Mouse (Mus musculus) cerebellum, adult 8-10 months (tissue): ENCODE measurements around the gene Irx4.

Experiments
- DNase-seq: peaks from one replicate; pipeline ENCODE4 v3.0.0; 2022

The Irx4 gene

DNA sequence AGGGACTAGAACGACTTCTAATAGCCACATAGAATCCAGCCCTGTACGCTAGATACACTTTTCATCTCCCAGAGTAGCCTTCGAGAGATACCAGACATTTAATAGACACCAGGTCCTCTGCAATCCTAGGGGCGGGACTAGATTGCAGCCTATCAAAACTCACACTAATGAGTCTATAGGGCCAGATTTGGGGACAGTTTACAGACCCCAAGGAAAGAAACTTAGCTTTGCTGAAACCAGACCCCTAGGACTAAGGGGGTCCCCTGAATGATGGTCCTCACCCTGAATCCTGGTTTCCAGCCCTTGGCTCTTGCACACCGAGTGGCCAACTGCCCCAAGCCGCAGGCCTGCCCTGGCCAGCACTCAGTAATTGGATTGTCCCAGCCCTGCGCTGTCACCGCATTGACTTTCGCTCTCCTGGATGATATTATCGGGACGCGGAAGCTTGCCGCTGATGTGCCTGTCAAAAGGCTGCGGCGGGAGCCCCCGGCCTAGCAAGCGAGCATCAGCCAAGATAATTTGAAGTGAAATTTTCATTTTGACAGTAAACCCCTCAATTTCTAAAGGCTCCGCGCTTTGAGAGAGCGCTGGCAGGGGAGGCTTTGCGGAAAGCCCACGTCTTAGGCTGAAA is 10.3 kb downstream of the Irx4 start:
- DNase-seq, result no peak

DNA sequence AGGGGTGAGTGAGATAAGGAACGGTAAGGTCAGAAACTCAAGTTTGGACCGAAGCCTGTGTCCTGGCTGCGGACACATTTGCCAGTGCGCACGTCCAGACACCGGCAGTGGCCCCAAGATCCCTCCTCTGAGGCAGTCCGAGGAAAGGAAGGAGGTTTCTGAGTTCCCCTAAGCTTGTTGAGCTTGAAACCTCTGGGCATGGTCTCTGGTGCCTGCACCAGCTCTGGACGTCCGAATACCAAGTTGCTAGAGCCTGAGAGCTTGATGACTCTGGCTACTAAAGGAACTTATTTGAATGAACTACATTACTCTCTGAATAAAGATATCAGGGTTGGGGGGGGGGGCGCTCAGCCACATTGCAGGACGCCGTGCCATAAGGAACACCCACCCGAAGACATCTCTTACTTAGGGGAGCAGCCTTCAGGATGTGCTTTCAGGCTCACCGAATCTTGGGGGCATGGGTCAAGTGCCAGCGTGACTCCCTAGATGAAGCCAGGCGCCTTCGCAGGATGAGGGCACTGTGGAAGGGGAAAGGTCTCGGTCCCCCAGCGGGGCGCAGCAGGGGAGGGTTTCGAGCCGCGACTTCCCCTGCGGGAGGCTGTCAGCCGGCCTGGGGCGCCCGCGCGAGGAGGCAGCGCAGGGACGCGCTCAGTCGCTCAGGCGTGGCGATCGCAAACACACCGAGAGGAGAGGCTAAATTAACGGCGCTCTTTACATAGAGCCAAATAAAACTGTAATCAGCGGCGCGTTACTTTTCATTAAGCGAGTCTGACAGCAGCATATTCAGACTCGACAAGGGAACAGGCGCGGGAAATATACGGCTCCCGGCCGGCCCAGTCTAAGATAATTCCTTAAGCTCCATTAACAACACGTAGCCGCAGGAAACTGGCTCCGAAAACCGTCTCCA is 11.3 kb downstream of the Irx4 start:
- no peak for DNase-seq

DNA sequence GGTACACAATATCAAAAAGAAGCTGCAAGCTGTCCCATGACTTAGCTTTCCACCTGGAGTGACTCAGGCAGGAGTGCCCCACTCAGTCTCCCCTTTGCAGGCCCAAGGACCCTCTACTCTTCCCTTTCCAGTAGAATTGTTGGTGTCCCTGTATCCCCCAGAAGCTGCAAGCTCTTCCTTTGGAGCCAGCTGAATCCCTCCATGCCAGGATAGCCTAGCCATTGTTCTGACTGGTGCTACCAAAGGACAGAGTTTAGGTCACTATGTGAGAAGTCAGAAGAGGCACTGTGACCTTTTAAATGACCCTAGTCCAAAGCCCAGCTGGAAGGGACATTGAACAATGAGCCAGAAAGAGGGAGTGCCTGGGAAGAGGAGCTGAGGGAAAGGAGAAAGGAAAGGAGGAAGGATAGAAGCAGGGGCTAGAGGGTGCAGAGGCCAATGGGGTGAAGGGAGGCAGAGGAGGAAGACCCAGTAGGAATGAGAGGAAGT is 12.6 kb downstream of the Irx4 start:
- DNase-seq, result no peak

DNA sequence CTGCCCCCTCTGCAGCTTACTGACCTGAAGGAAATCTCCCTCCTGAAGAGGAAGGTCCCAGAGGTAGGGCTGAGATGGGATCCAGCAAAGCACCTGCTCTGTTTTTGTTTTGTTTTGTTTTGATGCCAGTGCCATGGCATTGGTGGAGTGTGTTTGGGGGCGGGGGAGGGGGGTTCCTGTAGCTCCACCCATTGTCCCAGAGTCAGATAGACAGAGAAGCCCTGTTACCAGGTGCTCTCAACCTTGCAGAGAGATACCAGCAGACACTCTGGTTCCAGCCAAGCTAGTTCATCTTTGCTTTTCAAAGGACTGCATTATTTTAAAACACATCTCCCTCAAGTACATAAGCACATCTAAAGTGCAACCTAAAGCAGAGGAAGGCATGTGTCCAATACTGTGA is 13.3 kb downstream of the Irx4 start:
- DNase-seq, result no peak

DNA sequence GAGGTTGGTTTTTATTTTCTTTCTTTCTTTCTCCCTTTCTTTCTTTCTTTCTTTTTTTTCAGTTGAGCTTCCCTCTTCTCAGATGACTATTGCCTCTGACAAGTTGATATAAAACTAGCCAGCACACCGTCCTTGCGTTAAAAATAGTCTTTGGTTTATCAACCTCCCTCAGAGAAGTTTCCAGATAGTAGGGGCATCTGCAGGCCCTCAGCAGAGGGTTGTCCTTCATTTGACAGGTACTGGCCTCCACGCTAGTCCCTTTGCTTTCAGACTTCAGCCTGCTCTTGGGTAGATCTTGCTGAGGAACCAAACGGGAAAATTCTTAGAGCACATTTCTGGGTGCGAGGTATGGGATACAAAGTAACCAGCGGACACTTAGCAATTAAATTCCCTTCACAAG is 17.1 kb downstream of the Irx4 start:
- DNase-seq, result no peak

DNA sequence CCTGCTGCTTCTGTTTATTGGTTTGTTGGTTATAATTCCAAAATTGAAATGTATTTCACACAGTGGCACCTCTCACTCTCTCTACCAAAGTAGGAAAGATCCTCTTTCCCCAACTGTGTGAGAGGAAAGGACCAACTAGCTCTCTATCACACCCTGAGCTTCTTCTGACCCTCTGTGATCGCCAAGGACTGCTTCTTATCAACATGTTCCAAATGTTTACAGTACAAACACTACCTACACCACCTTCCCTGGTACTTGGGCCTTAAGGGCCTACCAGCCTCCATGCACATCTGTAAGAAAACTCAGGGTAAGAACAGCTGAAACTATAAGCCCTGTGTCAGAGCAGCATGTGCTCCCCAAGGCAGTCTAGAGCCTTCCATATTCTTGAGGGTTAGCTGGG is 17.5 kb downstream of the Irx4 start:
- no peak for DNase-seq

DNA sequence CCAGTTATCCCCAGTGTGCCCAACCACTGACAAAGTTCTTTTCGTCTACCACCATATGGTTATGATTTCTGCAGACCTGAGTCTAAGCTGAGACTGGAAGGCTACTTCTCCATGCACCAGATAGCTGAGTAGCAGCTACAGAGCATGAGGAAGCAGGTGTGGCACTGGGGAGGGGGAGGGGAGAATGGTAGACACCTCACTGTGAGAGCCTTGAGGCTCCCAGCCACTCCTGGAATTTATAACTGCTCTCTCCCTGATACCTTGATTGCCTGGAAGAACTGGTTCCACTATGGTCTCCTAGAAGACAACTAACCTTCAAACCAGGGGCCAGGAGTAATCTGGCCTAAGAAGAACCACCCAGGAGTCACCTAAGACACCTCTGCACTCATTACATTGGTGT is 18.9 kb downstream of the Irx4 start:
- DNase-seq, result no peak

DNA sequence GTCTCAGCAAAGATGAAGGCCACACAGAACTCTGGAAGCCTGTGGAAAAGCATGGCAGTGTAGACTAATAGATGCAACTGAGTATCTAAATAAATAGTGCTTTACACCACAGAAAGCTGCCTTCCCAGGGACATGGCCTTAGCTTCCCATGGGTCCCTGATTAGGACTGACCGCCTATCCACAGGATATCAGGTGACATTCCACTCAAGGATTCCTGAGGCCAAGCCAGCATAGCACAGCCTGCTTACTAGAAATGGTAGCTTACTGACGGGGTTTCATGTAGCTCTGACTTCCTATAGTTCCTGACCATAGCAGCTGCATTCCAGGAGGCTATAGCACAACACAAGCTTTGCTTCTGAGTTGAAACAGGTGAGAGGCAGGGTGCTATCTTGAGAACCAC is 22.1 kb downstream of the Irx4 start:
- DNase-seq, result no peak

DNA sequence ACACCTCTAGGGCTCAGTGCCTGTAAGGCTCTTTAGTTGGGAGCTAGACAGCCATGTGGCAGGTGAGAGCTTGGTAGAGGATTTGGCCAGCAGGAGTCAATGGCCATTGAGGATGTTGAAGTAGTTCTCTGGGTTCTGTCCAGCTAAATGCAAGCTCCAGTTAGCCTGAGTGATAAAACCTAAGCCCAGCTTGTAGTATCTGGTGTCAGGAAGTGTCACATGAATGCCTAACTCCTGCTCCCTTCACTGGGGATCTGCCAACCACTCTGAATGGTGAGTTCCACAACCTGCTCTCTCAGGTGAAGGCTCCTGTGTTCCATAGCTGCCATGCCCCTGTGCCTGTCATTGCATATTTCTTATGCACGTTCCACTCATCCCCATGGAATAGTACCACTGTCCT is 23.3 kb downstream of the Irx4 start:
- no peak for DNase-seq

DNA sequence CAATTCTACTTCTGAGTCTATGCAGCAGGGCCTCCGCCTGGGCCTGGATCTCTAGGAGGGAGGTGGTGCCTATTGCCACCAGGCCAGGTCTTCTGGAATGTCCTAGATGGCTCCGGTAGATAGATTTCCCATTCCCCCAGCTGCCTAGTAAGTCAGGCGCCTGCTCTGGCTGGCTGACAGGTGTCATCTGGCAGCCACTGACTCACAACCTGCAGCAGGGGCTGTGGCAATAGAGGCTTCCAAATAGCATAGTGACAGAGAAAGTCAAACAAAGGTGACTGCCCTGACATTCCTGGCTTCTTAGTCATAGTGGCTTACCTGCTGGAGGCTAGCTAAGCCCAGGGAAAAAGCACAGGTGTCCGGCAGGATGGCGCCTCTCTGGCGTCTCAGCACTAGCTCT is 29.9 kb downstream of the Irx4 start:
- no peak for DNase-seq

DNA sequence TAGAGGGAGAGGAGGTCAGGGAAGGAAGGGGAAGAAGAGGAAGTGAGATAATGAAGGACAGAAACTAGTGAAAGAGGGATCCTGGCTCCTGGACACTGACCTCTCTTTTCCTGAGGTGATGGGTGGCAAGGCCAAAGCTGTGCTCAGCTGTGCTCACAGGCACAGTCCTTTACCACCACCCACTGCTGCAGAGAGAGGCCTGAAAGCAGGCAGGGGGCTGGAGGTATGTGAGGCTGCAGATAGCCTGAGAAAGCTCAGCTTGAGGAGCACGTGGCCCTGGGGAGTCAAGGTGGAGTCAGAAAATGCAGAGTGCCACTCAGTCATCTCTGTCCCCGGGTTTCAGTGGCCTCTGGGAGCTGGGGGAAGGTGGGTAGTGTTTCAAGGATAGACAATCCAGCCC is 30.8 kb downstream of the Irx4 start:
- DNase-seq, result no peak

DNA sequence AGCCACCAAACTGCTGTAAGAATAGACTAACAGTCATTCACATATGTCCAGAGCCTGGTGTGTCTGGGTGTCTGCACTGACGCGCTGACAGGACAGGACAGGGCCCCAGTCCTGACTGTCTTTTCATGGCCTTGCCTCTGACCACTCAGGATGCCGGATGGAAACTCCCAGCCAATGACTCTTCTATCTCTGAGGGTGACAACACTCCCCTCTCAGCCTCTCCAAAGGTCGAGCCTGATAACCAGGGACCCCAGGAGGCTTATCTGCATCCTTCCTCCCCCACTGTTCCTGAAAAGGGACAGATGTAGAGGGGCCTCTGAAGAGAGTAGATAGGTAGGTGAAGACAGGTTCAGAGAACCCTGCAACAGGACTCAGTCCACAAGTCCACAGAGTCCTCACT is 38.4 kb downstream of the Irx4 start:
- no peak for DNase-seq

DNA sequence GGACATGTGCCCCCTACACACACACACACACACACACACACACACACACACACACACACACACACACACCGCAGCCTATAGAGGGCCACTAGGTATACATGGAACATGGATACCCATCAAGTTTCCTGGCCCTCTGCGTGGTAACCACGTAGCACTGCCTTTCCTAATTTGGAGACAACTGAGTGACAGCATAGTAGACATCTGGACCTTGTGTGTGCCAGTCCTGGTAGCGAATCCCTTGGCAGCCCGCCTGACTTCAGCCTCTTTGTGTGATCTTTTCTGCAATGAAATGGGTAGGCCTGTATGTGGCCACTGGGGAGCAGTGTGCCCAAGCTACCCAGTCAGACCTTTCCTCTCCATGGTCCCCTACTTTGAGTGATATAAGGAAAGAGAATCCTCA is 39.0 kb downstream of the Irx4 start:
- no peak for DNase-seq

DNA sequence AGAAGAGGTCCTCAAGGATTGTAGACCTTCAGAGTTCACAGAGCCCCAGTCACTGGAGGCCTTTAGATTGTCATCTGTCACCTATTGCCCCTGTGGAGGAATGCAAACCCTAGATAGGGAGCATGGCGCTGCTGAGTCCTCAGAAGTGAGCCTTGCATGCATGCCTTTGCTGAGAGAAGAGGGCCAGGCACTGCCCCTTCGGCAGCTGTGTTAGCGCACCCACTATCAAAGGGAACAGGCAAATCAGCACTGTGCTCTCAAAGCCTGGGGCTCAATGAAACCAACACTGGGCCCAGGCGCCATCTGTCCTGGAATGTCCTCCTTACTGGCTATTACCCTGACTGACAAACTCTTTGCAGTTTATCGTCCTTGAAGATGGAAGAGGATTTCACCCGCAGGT is 44.5 kb downstream of the Irx4 start:
- no peak for DNase-seq

DNA sequence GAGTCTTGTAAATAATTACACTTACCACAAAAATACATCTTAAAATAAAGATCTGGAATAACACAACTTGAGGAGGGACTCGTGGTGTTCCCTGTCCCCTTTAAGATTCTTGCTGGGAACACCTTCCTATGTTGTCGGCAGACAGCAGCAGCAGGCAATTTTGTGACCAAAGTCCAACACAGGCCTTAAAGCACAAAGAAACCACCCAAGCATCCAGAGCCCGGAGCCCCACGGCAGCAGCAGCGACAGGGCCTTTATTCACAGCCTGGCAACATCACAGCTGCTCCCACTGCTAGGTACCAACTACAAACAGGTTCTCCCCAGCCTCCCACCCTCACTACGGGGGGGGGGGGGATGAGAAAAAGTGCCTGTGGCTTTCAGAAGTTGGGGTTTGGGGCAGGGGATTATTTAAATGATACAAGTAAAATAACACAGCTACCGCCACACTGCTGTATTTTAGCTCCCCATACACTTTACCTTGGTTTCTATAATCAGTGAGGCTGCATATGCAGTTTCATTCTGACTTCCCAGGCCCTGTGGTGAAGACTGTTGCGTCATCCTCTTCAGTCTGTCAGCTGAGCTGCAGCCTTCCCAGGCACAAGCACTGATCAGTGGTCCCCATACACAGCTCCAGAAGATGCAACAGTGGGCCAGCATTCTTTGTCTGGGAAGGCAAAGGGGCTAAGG is 45.3 kb downstream of the Irx4 start:
- no peak for DNase-seq

DNA sequence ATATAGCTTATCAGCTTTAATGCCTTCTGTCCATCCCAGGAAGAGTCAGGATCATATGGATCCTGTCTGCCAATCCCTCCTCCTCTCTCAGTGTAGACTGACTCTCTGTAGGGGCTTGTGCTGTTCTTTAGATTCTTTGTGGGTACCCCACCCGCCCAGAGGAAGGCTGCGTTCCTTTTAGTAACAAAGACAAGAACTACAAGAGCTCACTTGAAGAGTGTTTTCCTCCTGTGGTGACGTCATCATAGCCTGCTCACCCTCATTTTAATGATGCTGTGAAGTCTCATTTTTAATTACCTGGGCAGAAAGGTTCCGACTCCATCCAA is 45.8 kb downstream of the Irx4 start:
- no peak for DNase-seq

DNA sequence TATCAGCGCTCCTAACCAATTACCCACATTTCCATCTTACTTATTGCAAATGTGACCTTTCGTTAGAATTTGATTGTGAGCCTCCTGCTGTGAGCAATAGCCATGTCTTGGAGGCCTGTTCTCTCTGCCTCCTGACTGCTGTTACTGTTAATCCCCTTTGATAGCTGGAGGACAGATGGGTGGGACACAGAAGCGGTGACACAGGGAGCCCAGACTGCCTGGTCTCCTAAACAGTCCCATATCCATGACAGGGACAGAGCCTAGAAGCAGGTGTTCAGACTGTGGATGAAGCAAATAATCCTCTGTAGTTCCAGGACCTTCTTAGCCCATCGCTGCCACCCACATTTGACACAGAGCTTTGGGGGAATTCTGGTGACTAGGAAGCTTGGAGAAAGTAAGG is 46.2 kb downstream of the Irx4 start:
- no peak for DNase-seq

DNA sequence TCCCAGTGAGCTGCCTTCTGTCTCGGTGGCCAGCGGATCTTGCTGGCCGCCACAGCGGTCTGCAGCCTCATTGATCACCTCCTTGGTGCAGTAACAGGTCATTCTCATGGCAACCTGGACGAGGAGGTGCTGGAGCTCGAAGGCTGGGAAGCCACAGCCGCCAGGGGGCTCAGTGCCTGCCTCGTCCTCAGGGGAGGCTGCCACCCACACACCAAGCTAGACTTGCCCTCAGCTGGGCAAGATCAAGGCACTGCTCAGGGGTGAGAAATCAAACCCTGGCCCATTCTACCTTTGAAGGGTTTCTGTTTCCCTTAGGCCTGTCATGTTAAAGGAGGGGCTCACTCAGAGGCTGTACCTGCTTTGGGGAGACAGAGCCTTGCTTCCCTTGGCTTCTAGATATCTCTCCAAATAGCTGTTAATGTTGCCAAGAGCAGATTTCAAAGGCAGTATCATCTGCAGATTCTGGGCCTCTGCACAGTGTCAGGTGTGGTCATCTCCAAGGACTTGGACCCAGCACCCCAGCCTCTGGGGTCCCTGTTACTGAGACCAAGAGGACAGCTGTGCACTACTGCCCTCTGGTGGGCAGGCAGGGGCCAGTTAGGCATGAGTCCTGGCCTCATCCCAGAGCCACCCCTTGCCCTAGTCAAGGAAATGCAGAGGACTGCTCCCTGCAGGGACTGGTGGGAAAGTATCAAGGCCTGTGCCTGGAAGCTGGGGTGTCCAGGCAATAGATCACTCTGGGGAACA is 50.1 kb downstream of the Irx4 start:
- no peak for DNase-seq
